Mouse (Mus musculus): ENCODE results near the gene Cacna1a. TPM values are rescaled to one million over a fixed set of nuclear protein-coding genes. Genes with fewer than 3 reads are reported as not detected.
A peak's percentile ranks its signal among the peaks of the same experiment; 100 is the strongest.

Cacna1a gene
- polyA plus RNA-seq, 1 experiment: 80.8 TPM

- DNase-seq (ENCODE audit: low read depth): no peak
- no peak for TF ChIP-seq POLR2A (IDR thresholded peaks at IDR 0.05; ENCODE audit: borderline replicate concordance, extremely low read depth, insufficient read depth, insufficient read length, poor library complexity, severe bottlenecking)
- no peak for TF ChIP-seq CTCF (IDR thresholded peaks at IDR 0.05; ENCODE audit: borderline replicate concordance, extremely low read depth, insufficient read depth, insufficient read length)
These were observed 241.9 kb downstream of the Cacna1a start for GRCm38 (mm10) chr8:84630145-84630544.

GRCm38 (mm10) chr8:84631813-84632212, 243.6 kb downstream of the Cacna1a start:
- no peak for DNase-seq (ENCODE audit: low read depth)
- TF ChIP-seq CTCF (IDR thresholded peaks at IDR 0.05; ENCODE audit: borderline replicate concordance, extremely low read depth, insufficient read depth, insufficient read length): no peak
- TF ChIP-seq POLR2A (IDR thresholded peaks at IDR 0.05; ENCODE audit: borderline replicate concordance, extremely low read depth, insufficient read depth, insufficient read length, poor library complexity, severe bottlenecking): no peak

GRCm38 (mm10) chr8:84633841-84634584, 245.8 kb downstream of the Cacna1a start:
- TF ChIP-seq CTCF (IDR thresholded peaks at IDR 0.05; ENCODE audit: borderline replicate concordance, extremely low read depth, insufficient read depth, insufficient read length) (no peak), POLR2A (IDR thresholded peaks at IDR 0.05; ENCODE audit: borderline replicate concordance, extremely low read depth, insufficient read depth, insufficient read length, poor library complexity, severe bottlenecking) (no peak)

DNA sequence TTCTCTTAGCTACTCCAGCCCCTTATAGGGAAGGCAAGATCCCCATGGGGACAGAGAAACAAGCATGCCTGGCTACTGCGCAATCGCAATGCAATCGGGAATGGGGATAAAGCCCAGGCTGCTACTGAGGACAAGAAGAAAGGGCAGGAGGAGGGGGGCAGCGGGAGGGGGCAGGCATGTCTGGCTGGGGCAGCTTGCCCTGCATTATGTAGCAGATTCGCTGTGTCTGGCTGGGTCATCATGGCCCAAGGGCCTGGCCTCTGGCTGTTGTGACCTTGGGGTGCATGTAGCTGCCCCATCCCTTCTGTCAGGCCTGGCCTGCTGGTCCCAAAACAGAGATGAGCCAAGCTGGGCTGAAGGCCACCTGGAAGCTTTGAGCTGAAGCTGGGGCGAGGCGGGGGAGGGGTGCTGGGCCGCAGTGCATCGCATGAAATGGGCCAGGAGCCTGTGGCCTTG, 246.6 kb downstream of the Cacna1a start:
- DNase-seq (ENCODE audit: low read depth): peak; percentile 83
- TF ChIP-seq POLR2A (IDR thresholded peaks at IDR 0.05; ENCODE audit: borderline replicate concordance, extremely low read depth, insufficient read depth, insufficient read length, poor library complexity, severe bottlenecking) (no peak), CTCF (IDR thresholded peaks at IDR 0.05; ENCODE audit: borderline replicate concordance, extremely low read depth, insufficient read depth, insufficient read length) (no peak)

More at GRCm38 (mm10) chr8:84633841-84634584, 245.8 kb downstream of the Cacna1a start:
- DNase-seq (ENCODE audit: low read depth): no peak

DNA sequence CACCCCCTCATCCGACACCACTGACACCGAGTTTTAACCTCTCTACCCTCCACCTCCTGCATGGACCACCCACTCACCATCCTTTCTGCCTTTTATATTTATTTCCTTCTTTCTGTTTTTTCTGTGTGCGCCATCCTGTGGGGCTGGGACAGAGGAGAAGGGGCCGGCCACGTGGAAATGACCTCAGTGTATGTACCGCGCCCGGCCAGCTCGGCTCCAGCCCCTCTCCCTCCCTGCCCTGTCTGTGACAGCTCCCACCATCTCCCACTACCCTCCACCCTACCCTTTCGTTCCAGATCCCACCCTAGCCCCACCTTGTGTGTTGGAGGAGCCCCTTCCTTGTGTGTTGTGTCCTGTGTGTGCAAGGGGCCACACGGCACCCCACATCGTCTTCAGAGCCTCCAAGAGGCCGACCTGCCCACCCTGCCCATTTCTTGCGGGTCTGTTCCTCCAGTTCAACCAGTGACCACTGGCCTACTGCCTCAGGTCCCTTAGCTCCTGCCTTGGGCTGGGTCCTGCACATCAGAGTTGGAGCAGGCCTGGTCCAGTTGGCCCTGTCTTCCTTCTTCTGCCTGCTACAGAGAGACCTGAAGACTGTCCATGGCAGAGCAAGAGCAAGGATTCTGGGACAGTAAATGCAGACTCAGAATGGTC, 247.3 kb downstream of the Cacna1a start:
- TF ChIP-seq POLR2A (IDR thresholded peaks at IDR 0.05; ENCODE audit: borderline replicate concordance, extremely low read depth, insufficient read depth, insufficient read length, poor library complexity, severe bottlenecking) (no peak), CTCF (IDR thresholded peaks at IDR 0.05; ENCODE audit: borderline replicate concordance, extremely low read depth, insufficient read depth, insufficient read length) (no peak)
- DNase-seq (ENCODE audit: low read depth): no peak

- TF ChIP-seq POLR2A (IDR thresholded peaks at IDR 0.05; ENCODE audit: borderline replicate concordance, extremely low read depth, insufficient read depth, insufficient read length, poor library complexity, severe bottlenecking) (no peak), CTCF (IDR thresholded peaks at IDR 0.05; ENCODE audit: borderline replicate concordance, extremely low read depth, insufficient read depth, insufficient read length) (no peak)
- DNase-seq (ENCODE audit: low read depth): no peak
These were observed 247.9 kb downstream of the Cacna1a start for GRCm38 (mm10) chr8:84636051-84636691.

GRCm38 (mm10) chr8:84637946-84638554, 249.8 kb downstream of the Cacna1a start:
- TF ChIP-seq POLR2A (IDR thresholded peaks at IDR 0.05; ENCODE audit: borderline replicate concordance, extremely low read depth, insufficient read depth, insufficient read length, poor library complexity, severe bottlenecking) (no peak), CTCF (IDR thresholded peaks at IDR 0.05; ENCODE audit: borderline replicate concordance, extremely low read depth, insufficient read depth, insufficient read length) (no peak)
- DNase-seq (ENCODE audit: low read depth): peak; percentile 27

- TF ChIP-seq CTCF (IDR thresholded peaks at IDR 0.05; ENCODE audit: borderline replicate concordance, extremely low read depth, insufficient read depth, insufficient read length): no peak
- 0 out of 2 replicates have a peak, but pooled peaks have one; percentile 10 for TF ChIP-seq POLR2A (IDR thresholded peaks at IDR 0.05; ENCODE audit: borderline replicate concordance, extremely low read depth, insufficient read depth, insufficient read length, poor library complexity, severe bottlenecking)
- peak; percentile 27 for DNase-seq (ENCODE audit: low read depth)
These were observed 250.4 kb downstream of the Cacna1a start for GRCm38 (mm10) chr8:84638555-84639161.

- peak; percentile 98 for DNase-seq (ENCODE audit: low read depth)
These were observed 251.1 kb downstream of the Cacna1a start for GRCm38 (mm10) chr8:84639162-84640009.

More at GRCm38 (mm10) chr8:84639162-84640009, 251.1 kb downstream of the Cacna1a start:
- peak; percentile 71 for TF ChIP-seq CTCF (IDR thresholded peaks at IDR 0.05; ENCODE audit: borderline replicate concordance, extremely low read depth, insufficient read depth, insufficient read length)
- TF ChIP-seq POLR2A (IDR thresholded peaks at IDR 0.05; ENCODE audit: borderline replicate concordance, extremely low read depth, insufficient read depth, insufficient read length, poor library complexity, severe bottlenecking): peak; percentile 98
